Mouse (Mus musculus): Measurements from ENCODE around the gene Rdx.

- TF ChIP-seq CTCF (IDR thresholded peaks at IDR 0.05; ENCODE audit: borderline replicate concordance, insufficient read depth, low read length) (no peak), POLR2A (IDR thresholded peaks at IDR 0.05; ENCODE audit: low read depth, low read length) (no peak)
Observed at GRCm38 (mm10) chr9:52102060-52102844, 55.3 kb downstream of the Rdx start.
